Mouse (Mus musculus) brain, embryonic 14.5 days (tissue): ENCODE data around the gene Plcb4.

Experiments
- CTCF ChIP-seq: fragments of 200-500 bp; IDR thresholded peaks from 2 replicates; pipeline ENCODE4 v1.5.1; 2012; ENCODE audit warnings: inconsistent platforms, mild to moderate bottlenecking, moderate library complexity, borderline replicate concordance; ENCODE audit not compliant: insufficient read depth, insufficient read length; ENCODE audit errors: extremely low read depth
- POLR2A ChIP-seq: fragments of 200-500 bp; IDR thresholded peaks from 2 replicates; pipeline ENCODE4 v1.6.1; 2012; ENCODE audit warnings: mild to moderate bottlenecking, inconsistent platforms, borderline replicate concordance; ENCODE audit not compliant: poor library complexity, insufficient read depth, insufficient read length, severe bottlenecking; ENCODE audit errors: extremely low read depth

- TF ChIP-seq CTCF (no peak), POLR2A (no peak)
These were observed 21.6 kb upstream of the Plcb4 start for GRCm38 (mm10) chr2:135637227-135637626.
